Mouse (Mus musculus) lung, embryonic 15.5 days (tissue): Measurements from ENCODE around the gene Fibp. TPM values are rescaled to one million over a fixed set of nuclear protein-coding genes. Genes with fewer than 3 reads are reported as not detected.
"Not testable (repeated sequence)": the region's sequence is repeated elsewhere in the genome, so short reads cannot be mapped to it uniquely, and the experiment has no call there.

ENCODE experiments used
- ATAC-seq: fragments of 200-750 bp; cut with Nextera tagmentation; 2 replicates; pipeline ENCODE4 v1.8.0; 2017; ENCODE audit warnings: moderate number of reproducible peaks, borderline replicate concordance; ENCODE audit not compliant: low FRiP score, low TSS enrichment; ENCODE audit errors: extremely low read depth
- H3K27ac ChIP-seq: fragments of 300-500 bp; sonication (generic); 2 replicates; pipeline ENCODE4 v1.5.1; 2015; ENCODE audit warnings: moderate library complexity, mild to moderate bottlenecking, inconsistent platforms
- H3K27me3 ChIP-seq: fragments of 300-500 bp; sonication (generic); 2 replicates; pipeline ENCODE4 v1.6.1; 2015; ENCODE audit warnings: inconsistent platforms
- H3K36me3 ChIP-seq: fragments of 300-500 bp; sonication (generic); 2 replicates; pipeline ENCODE4 v1.6.1; 2015; ENCODE audit warnings: inconsistent platforms
- H3K4me1 ChIP-seq: fragments of 300-500 bp; sonication (generic); 2 replicates; pipeline ENCODE4 v1.6.1; 2015; ENCODE audit warnings: inconsistent platforms
- H3K4me2 ChIP-seq: fragments of 300-500 bp; sonication (generic); 2 replicates; pipeline ENCODE4 v1.6.1; 2015; ENCODE audit warnings: inconsistent platforms, mild to moderate bottlenecking, moderate library complexity
- H3K4me3 ChIP-seq: fragments of 300-500 bp; sonication (generic); 2 replicates; pipeline ENCODE4 v1.5.1; 2015; ENCODE audit warnings: mild to moderate bottlenecking, inconsistent platforms
- H3K9ac ChIP-seq: fragments of 300-500 bp; sonication (generic); 2 replicates; pipeline ENCODE4 v1.6.1; 2015; ENCODE audit warnings: inconsistent platforms
- H3K9me3 ChIP-seq: fragments of 300-500 bp; sonication (generic); 2 replicates; pipeline ENCODE4 v1.6.1; 2016; ENCODE audit warnings: inconsistent platforms
- WGBS: fragments of 180-500 bp; shearing (Covaris S2); methylation state at CpG from one replicate; pipeline ENCODE4 v1.1.7; 2015; 5-methylcytosine and 5-hydroxymethylcytosine counted together
- polyA plus RNA-seq: library from polyadenylated mRNA; unstranded; fragments of >200 nt; fragmentation: Nextera tagmentation; extraction: Ambion mirVana; gene quantifications from 2 replicates; pipeline ENCODE4 v1.2.1, GENCODE M21; 2015

Gene Fibp
- polyA plus RNA-seq, 1 experiment from 2014 or later, result 117 TPM

- Histone ChIP-seq H3K36me3 (peaks cover 42% of the 10 kb centered on the region), H3K4me2 (no peak overlapping the region), H3K27me3 (no peaks in the 10 kb centered on the region), H3K4me1 (peaks cover 50% of the 10 kb centered on the region), H3K9ac (peak overlapping the region; percentile 9; the same call in 1 of the 2 replicates), H3K4me3 (no peak overlapping the region), H3K27ac (peak overlapping the region; percentile 98), H3K9me3 (no peaks in the 10 kb centered on the region)
- ATAC-seq, result no peak
- 70% methylated on average over 8 of the region's 8 CpGs for WGBS
Observed at GRCm38 (mm10) chr19:5485371-5485770, 25.0 kb downstream of the Fibp start.

GRCm38 (mm10) chr19:5485821-5486220, 25.4 kb downstream of the Fibp start:
- Histone ChIP-seq H3K36me3 (peaks cover 37% of the 10 kb centered on the region), H3K9ac (peak overlapping the region; percentile 9; the same call in 1 of the 2 replicates), H3K4me2 (0 out of 2 replicates have a peak overlapping the region, but pooled peaks have one; percentile 88), H3K27me3 (no peaks in the 10 kb centered on the region), H3K4me3 (no peak overlapping the region), H3K27ac (peak overlapping the region; percentile 98), H3K9me3 (no peaks in the 10 kb centered on the region), H3K4me1 (peaks cover 50% of the 10 kb centered on the region)
- no peak for ATAC-seq
- WGBS, result 95% methylated on average over 7 of the region's 7 CpGs

GRCm38 (mm10) chr19:5486286-5486685, 25.9 kb downstream of the Fibp start:
- 60% methylated on average over 8 of the region's 8 CpGs for WGBS
- Histone ChIP-seq H3K4me1 (peaks cover 50% of the 10 kb centered on the region), H3K9me3 (no peaks in the 10 kb centered on the region), H3K27ac (peak overlapping the region; percentile 98), H3K27me3 (no peaks in the 10 kb centered on the region), H3K36me3 (peaks cover 33% of the 10 kb centered on the region), H3K9ac (0 out of 2 replicates have a peak overlapping the region, but pooled peaks have one; percentile 9), H3K4me2 (peak overlapping the region; percentile 88; the same call in 1 of the 2 replicates), H3K4me3 (no peak overlapping the region)
- ATAC-seq, result no peak

GRCm38 (mm10) chr19:5486771-5487170, 26.4 kb downstream of the Fibp start:
- H3K9me3 ChIP-seq, result no peaks in the 10 kb centered on the region
- peaks cover 52% of the 10 kb centered on the region for H3K4me1 ChIP-seq
- peaks cover 28% of the 10 kb centered on the region for H3K36me3 ChIP-seq
- H3K27me3 ChIP-seq, result no peaks in the 10 kb centered on the region
- H3K4me3 ChIP-seq, result peak overlapping the region; percentile 59; the same call in 1 of the 2 replicates
- H3K4me2 ChIP-seq, result peak overlapping the region; percentile 88
- peak overlapping the region; percentile 98 for H3K27ac ChIP-seq
- no peak overlapping the region for H3K9ac ChIP-seq
- WGBS, result 73% methylated on average over 4 of the region's 4 CpGs
- ATAC-seq, result no peak

- H3K36me3 ChIP-seq, result peaks cover 28% of the 10 kb centered on the region
- peak within 1 kb of the TSS; percentile 59 for H3K4me3 ChIP-seq
- under 1% methylated on average over 39 of the region's 39 CpGs for WGBS
Observed at GRCm38 (mm10) chr19:5487768-5488550, 27.5 kb downstream of the Fibp start, which contains the start of gene Mus81. TSS of gene Mus81 (minus strand) at chr19:5488402.

GRCm38 (mm10) chr19:5488878-5489571, 28.6 kb downstream of the Fibp start:
- ATAC-seq, result peak; percentile 86
- 0% methylated on average over 26 of the region's 26 CpGs for WGBS
- Histone ChIP-seq H3K9me3 (no peaks in the 10 kb centered on the region), H3K4me2 (peak overlapping the region; percentile 88), H3K36me3 (peaks cover 27% of the 10 kb centered on the region), H3K4me1 (peaks cover 57% of the 10 kb centered on the region), H3K9ac (peak overlapping the region; percentile 40), H3K4me3 (peak overlapping the region; percentile 59), H3K27ac (peak overlapping the region; percentile 98), H3K27me3 (no peaks in the 10 kb centered on the region)

More at GRCm38 (mm10) chr19:5487768-5488550, 27.5 kb downstream of the Fibp start, which contains the start of gene Mus81:
- peak; percentile 82 for ATAC-seq
- H3K4me1 ChIP-seq, result peaks cover 60% of the 10 kb centered on the region
- H3K27ac ChIP-seq, result peak within 1 kb of the TSS; percentile 98
- H3K9ac ChIP-seq, result peak within 1 kb of the TSS; percentile 74
- H3K9me3 ChIP-seq, result no peaks in the 10 kb centered on the region
- H3K27me3 ChIP-seq, result no peaks in the 10 kb centered on the region
- peak within 1 kb of the TSS; percentile 88 for H3K4me2 ChIP-seq

GRCm38 (mm10) chr19:5489721-5490120, 29.3 kb downstream of the Fibp start:
- H3K4me3 ChIP-seq, result peak overlapping the region; percentile 88

GRCm38 (mm10) chr19:5490313-5490897, 30.0 kb downstream of the Fibp start, which contains the start of gene Cfl1:
TSS of gene Cfl1 (plus strand) at chr19:5490455.
- H3K4me1 ChIP-seq, result peaks cover 49% of the 10 kb centered on the region
- H3K36me3 ChIP-seq, result peaks cover 38% of the 10 kb centered on the region
- H3K9me3 ChIP-seq, result no peaks in the 10 kb centered on the region
- peak within 1 kb of the TSS; percentile 88 for H3K4me2 ChIP-seq
- H3K9ac ChIP-seq, result peak within 1 kb of the TSS; percentile 87
- H3K27me3 ChIP-seq, result no peaks in the 10 kb centered on the region
- peak within 1 kb of the TSS; percentile 98 for H3K27ac ChIP-seq
- peak within 1 kb of the TSS; percentile 88 for H3K4me3 ChIP-seq
- under 1% methylated on average over 56 of the region's 62 CpGs for WGBS
- ATAC-seq, result peak; percentile 59

More at GRCm38 (mm10) chr19:5489721-5490120, 29.3 kb downstream of the Fibp start:
- Histone ChIP-seq H3K36me3 (peaks cover 31% of the 10 kb centered on the region), H3K27ac (peak overlapping the region; percentile 98), H3K4me1 (peaks cover 56% of the 10 kb centered on the region), H3K4me2 (peak overlapping the region; percentile 88), H3K9ac (0 out of 2 replicates have a peak overlapping the region, but pooled peaks have one; percentile 10)
- WGBS, result 35% methylated on average over 10 of the region's 10 CpGs
- not testable (repeated sequence) for H3K27me3 ChIP-seq, H3K9me3 ChIP-seq, ATAC-seq

DNA sequence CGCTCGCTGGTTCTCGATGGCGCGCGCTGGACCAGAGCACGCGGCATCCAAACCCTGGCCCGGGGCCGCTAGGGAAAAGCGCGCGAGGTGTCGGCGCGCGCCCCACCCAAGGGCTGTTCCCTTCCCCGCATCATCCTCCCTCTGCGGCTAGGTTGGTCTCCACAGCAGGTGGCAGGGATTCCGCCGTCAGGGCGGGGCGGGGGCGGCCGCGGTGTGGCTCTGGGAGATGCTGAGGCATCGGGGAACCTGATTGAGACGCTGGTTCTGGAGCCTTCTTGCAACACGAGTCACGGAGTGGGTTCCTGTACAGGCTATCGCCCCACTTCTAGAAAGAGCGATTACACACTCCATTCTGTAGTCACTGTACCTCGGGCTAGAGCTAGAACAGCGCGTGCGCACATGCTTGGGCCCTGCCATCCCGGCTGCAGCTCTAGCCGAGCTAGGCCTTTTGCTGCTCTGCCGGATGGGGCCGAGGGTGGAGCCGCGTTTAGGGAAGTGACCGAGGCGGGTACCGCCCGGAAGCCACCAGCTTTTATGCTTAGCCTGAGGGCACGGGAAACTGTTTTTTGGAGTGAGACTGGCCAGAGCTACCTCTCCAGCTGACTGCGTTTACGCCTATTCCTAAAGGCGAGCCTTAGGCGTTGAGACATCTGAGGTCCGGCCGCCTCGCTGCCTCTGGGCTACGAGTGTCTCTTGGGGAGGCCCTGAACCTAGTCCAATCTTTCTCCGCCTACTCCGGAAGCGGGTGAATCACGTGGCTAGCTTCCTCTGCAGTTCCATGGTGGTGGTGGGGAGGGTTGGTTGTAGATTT, 30.7 kb downstream of the Fibp start:
- H3K9me3 ChIP-seq, result no peaks in the 10 kb centered on the region
- peak overlapping the region; percentile 98 for H3K27ac ChIP-seq
- peak overlapping the region; percentile 88 for H3K4me3 ChIP-seq
- H3K9ac ChIP-seq, result peak overlapping the region; percentile 87
- H3K4me2 ChIP-seq, result peak overlapping the region; percentile 88
- peaks cover 42% of the 10 kb centered on the region for H3K36me3 ChIP-seq
- H3K4me1 ChIP-seq, result peaks cover 42% of the 10 kb centered on the region
- WGBS, result 1% methylated on average over 56 of the region's 59 CpGs
- peak; percentile 8; the same call in 1 of the 2 replicates for ATAC-seq
- H3K27me3 ChIP-seq, result no peaks in the 10 kb centered on the region

- ATAC-seq, result no peak
- no peak overlapping the region for H3K27ac ChIP-seq
- H3K4me2 ChIP-seq, result 0 out of 2 replicates have a peak overlapping the region, but pooled peaks have one; percentile 88
- peaks cover 55% of the 10 kb centered on the region for H3K36me3 ChIP-seq
- 77% methylated on average over 4 of the region's 4 CpGs for WGBS
- H3K4me1 ChIP-seq, result peaks cover 27% of the 10 kb centered on the region
- H3K9ac ChIP-seq, result no peak overlapping the region
- no peak overlapping the region for H3K4me3 ChIP-seq
- no peaks in the 10 kb centered on the region for H3K9me3 ChIP-seq
- no peaks in the 10 kb centered on the region for H3K27me3 ChIP-seq
Observed at GRCm38 (mm10) chr19:5492641-5493040, 32.2 kb downstream of the Fibp start.
